Mouse (Mus musculus) adrenal gland, postnatal 36 days (tissue): Measurements from ENCODE around the gene Rsl1. TPM values are rescaled to one million over a fixed set of nuclear protein-coding genes. Genes with fewer than 3 reads are reported as not detected.
A peak's percentile ranks its signal among the peaks of the same experiment; 100 is the strongest.
"Not testable (repeated sequence)": the region's sequence is repeated elsewhere in the genome, so short reads cannot be mapped to it uniquely, and the experiment has no call there.

Experiments
- DNase-seq, 2 experiments: peaks; one replicate each; pipeline ENCODE4 v3.0.0; 2021; ENCODE audit warnings: mixed read lengths in 1 of 2
- long read RNA-seq, 2 experiments: library from polyadenylated mRNA; stranded (forward); transcript quantifications; one replicate each; pipeline ENCODE4 v2.0.0; 2021; ENCODE audit warnings: borderline sequencing depth in 2 of 2
- total RNA-seq, 2 experiments: library from RNA; stranded (reverse); gene quantifications; 2 replicates each; pipeline ENCODE4 v1.2.3; 2021

Rsl1 gene
- 1 to 10 TPM; 5.2 to 6.0 TPM for total RNA-seq
- long read RNA-seq, experiment 1, partial matches to known transcripts = 0 of 3 reads
- long read RNA-seq, experiment 1, other reads (novel, unspliced or antisense) = 2 of 3 reads
- long read RNA-seq, experiment 2, partial matches to known transcripts = 0 of 2 reads
- long read RNA-seq, experiment 2, other reads (novel, unspliced or antisense) = 2 of 2 reads

- peak; percentile 81 for DNase-seq
Measured at GRCm38 (mm10) chr13:67172991-67173722, at the start of gene Rsl1. Rsl1 (plus strand) TSS chr13:67173182.

GRCm38 (mm10) chr13:67124460-67124859, 48.5 kb upstream of the Rsl1 start:
- no peak for DNase-seq

- DNase-seq = not testable (repeated sequence)
Measured at GRCm38 (mm10) chr13:67127507-67127906, 45.5 kb upstream of the Rsl1 start.

GRCm38 (mm10) chr13:67128038-67128721, 44.8 kb upstream of the Rsl1 start:
- peak; percentile 85 for DNase-seq

- DNase-seq = not testable (repeated sequence)
Measured at GRCm38 (mm10) chr13:67166122-67166521, 6.9 kb upstream of the Rsl1 start.

- DNase-seq = peak in 1 of 2 experiments; percentile 3
Measured at GRCm38 (mm10) chr13:67173723-67174055, 707 bp downstream of the Rsl1 start.

GRCm38 (mm10) chr13:67194340-67194894, 21.4 kb downstream of the Rsl1 start, which contains the start of gene Zfp455:
Zfp455 (plus strand) TSS chr13:67194506.
- DNase-seq = peak; percentile 54 to 64

GRCm38 (mm10) chr13:67201656-67202055, 28.7 kb downstream of the Rsl1 start:
- no peak for DNase-seq

GRCm38 (mm10) chr13:67214015-67214607, 41.1 kb downstream of the Rsl1 start:
- DNase-seq = peak in 1 of 2 experiments; percentile 3

Other genes starting within 250 kb of the Rsl1 start
- 1 to 10 TPM; 1.6 to 1.7 TPM for gene Zfp712, start 112.0 kb upstream of the Rsl1 start, total RNA-seq
- 1 to 10 TPM in 1 of 2 experiments, under 1 TPM in 1; 0.53 to 1.0 TPM for gene Zfp708, start 75.2 kb upstream of the Rsl1 start, total RNA-seq
- gene Gm28557, start 64.6 kb upstream of the Rsl1 start, total RNA-seq = 1 to 10 TPM; 6.7 to 8.5 TPM
- gene Rslcan18, start 56.9 kb upstream of the Rsl1 start, total RNA-seq = 1 to 10 TPM in 1 of 2 experiments, under 1 TPM in 1; 0.82 to 1.0 TPM
- gene Zfp759, start 51.5 kb upstream of the Rsl1 start, total RNA-seq = 1 to 10 TPM; 3.8 to 4.3 TPM
- 1 to 10 TPM; 1.4 to 2.9 TPM for gene Zfp455, start 21.3 kb downstream of the Rsl1 start, total RNA-seq
- gene Zfp458, start 105.3 kb downstream of the Rsl1 start, total RNA-seq = 1 to 10 TPM; 2.9 to 3.9 TPM
- gene Zfp457, start 133.3 kb downstream of the Rsl1 start, total RNA-seq = 1 to 10 TPM; 2.4 to 3.7 TPM
- gene Zfp595, start 159.4 kb downstream of the Rsl1 start, total RNA-seq = 1 to 10 TPM; 4.1 to 4.6 TPM
- gene Gm28044, start 187.4 kb downstream of the Rsl1 start, total RNA-seq = 1 to 10 TPM; 1.3 to 2.5 TPM
- 1 to 10 TPM; 2.2 to 2.8 TPM for gene Zfp953, start 187.4 kb downstream of the Rsl1 start, total RNA-seq
- 1 to 10 TPM; 2.4 to 3.0 TPM for gene Gm28041, start 202.6 kb downstream of the Rsl1 start, total RNA-seq
- 1 to 10 TPM; 1.3 to 1.7 TPM for gene Zfp456, start 202.6 kb downstream of the Rsl1 start, total RNA-seq
- gene Zfp429, start 226.6 kb downstream of the Rsl1 start, total RNA-seq = 1 to 10 TPM; 4.5 to 4.8 TPM
- 1 to 10 TPM in 1 of 2 experiments, under 1 TPM in 1; 0.79 to 1.7 TPM for gene Zfp459, start 248.2 kb downstream of the Rsl1 start, total RNA-seq